Mouse (Mus musculus): ENCODE measurements around the gene Gspt2.

DNA sequence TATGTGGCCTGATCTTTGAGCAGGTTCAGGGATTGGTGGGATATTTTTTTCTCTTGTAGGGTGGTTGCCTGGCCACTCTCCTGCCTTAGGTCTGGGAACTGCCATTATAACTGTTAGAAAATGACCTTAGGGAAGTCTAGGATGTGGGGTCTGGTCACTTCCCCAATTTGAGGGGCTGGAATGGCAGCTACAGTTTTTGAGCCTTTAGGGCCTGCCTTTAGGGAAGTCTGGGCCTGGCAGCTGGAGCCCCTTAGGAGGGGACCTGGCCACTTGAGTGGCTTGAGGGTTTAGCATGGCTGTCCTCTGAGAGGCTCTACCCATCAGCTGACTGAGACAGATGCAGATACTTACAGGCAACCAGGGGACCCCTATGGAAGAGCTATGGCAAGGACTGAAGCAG, 12.7 kb downstream of the Gspt2 start:
- TF ChIP-seq POLR2A (IDR thresholded peaks at IDR 0.05; ENCODE audit: low read depth, low read length) (no peak), CTCF (IDR thresholded peaks at IDR 0.05; ENCODE audit: extremely low read depth, insufficient read depth, insufficient read length, insufficient replicate concordance) (no peak)

All from spleen, adult 2 months (tissue).